Mouse (Mus musculus): ENCODE results near the gene Neo1. TPM values are rescaled to one million over a fixed set of nuclear protein-coding genes. Genes with fewer than 3 reads are reported as not detected.

Gene Neo1
- total and polyA plus RNA-seq, 3 experiments: 0.85 to 2.1 (median 1.4) TPM

- no peak overlapping the region for H3K27ac ChIP-seq (ENCODE audit: insufficient read depth, low read depth)
- no peaks in the 10 kb centered on the region for H3K27me3 ChIP-seq (replicated peaks)
- no peak overlapping the region for H3K4me3 ChIP-seq (replicated peaks in 1 of 3; ENCODE audit: low read depth in 2 of 3, low read length in 2 of 3, poor library complexity in 1 of 3)
- H3K4me2 ChIP-seq (ENCODE audit: insufficient read depth, low read depth, poor library complexity, severe bottlenecking): no peak overlapping the region
- H3K79me2 ChIP-seq (replicated peaks; ENCODE audit: control insufficient read depth, extremely low read depth, insufficient read depth, poor library complexity, severe bottlenecking): no peaks in the 10 kb centered on the region
- H3K9me3 ChIP-seq (replicated peaks; ENCODE audit: low read length): no peaks in the 10 kb centered on the region
- no peaks in the 10 kb centered on the region for H3K4me1 ChIP-seq (ENCODE audit: control insufficient read depth in 1 of 2, insufficient read depth in 2 of 2)
- H3K36me3 ChIP-seq (replicated peaks in 1 of 2; ENCODE audit: control insufficient read depth in 1 of 2, insufficient read depth in 1 of 2, low read length in 1 of 2): no peaks in the 10 kb centered on the region
- no peak overlapping the region for H3K9ac ChIP-seq (ENCODE audit: insufficient read depth, low read depth)
- in situ Hi-C loops (cut with MboI; ENCODE audit: low pct_ligation_motif_present, low pct_unique_long_range_greater_than_20kb, low sequenced_read_pairs): no loop called here
- TF ChIP-seq ZC3H11A (IDR thresholded peaks at IDR 0.05; ENCODE audit: low read depth, low read length) (no peak), CTCF (conservative IDR thresholded peaks at IDR 0.05 in 1 of 2, IDR thresholded peaks at IDR 0.05 in 1 of 2; ENCODE audit: low read depth in 2 of 2, low read length in 2 of 2) (no peak), MYC (IDR thresholded peaks at IDR 0.05; ENCODE audit: low read depth, low read length) (no peak), MAFK (IDR thresholded peaks at IDR 0.05; ENCODE audit: insufficient replicate concordance, low read length) (no peak), MAX (IDR thresholded peaks at IDR 0.05; ENCODE audit: low read length) (no peak), ZMIZ1 (IDR thresholded peaks at IDR 0.05; ENCODE audit: low read depth, low read length) (no peak), CHD1 (IDR thresholded peaks at IDR 0.05; ENCODE audit: low read depth, low read length) (no peak), PAX5 (IDR thresholded peaks at IDR 0.05; ENCODE audit: low read length) (no peak), TCF12 (IDR thresholded peaks at IDR 0.05; ENCODE audit: low read depth, low read length) (no peak), HCFC1 (IDR thresholded peaks at IDR 0.05; ENCODE audit: low read depth, low read length) (no peak), RCOR1 (conservative IDR thresholded peaks at IDR 0.05; ENCODE audit: low read depth, low read length) (no peak), KAT2A (IDR thresholded peaks at IDR 0.05; ENCODE audit: insufficient replicate concordance, low read length) (no peak)
- dilution Hi-C loops (cut with MboI; ENCODE audit: extremely low pct_ligation_motif_present, extremely low pct_unique_long_range_greater_than_20kb, low sequenced_read_pairs): no loop called here
- no peak for DNase-seq (ENCODE audit: extremely low read depth)
Measured at GRCm38 (mm10) chr9:58989255-58989928, 46.8 kb downstream of the Neo1 start.

GRCm38 (mm10) chr9:58979034-58979433 is 57.2 kb downstream of the Neo1 start:
- Histone ChIP-seq H3K4me2 (ENCODE audit: insufficient read depth, low read depth, poor library complexity, severe bottlenecking) (no peak overlapping the region), H3K27ac (ENCODE audit: insufficient read depth, low read depth) (no peak overlapping the region), H3K9ac (ENCODE audit: insufficient read depth, low read depth) (no peak overlapping the region), H3K9me3 (replicated peaks; ENCODE audit: low read length) (no peaks in the 10 kb centered on the region), H3K36me3 (replicated peaks in 1 of 2; ENCODE audit: control insufficient read depth in 1 of 2, insufficient read depth in 1 of 2, low read length in 1 of 2) (no peaks in the 10 kb centered on the region), H3K27me3 (replicated peaks) (no peaks in the 10 kb centered on the region), H3K79me2 (replicated peaks; ENCODE audit: control insufficient read depth, extremely low read depth, insufficient read depth, poor library complexity, severe bottlenecking) (no peaks in the 10 kb centered on the region), H3K4me3 (replicated peaks in 1 of 3; ENCODE audit: low read depth in 2 of 3, low read length in 2 of 3, poor library complexity in 1 of 3) (no peak overlapping the region), H3K4me1 (ENCODE audit: control insufficient read depth in 1 of 2, insufficient read depth in 2 of 2) (0 out of 4 replicates have a peak, but pooled peaks cover 0 to 5% of the 10 kb centered on the region in 2 experiments)
- in situ Hi-C loops (cut with MboI; ENCODE audit: low pct_ligation_motif_present, low pct_unique_long_range_greater_than_20kb, low sequenced_read_pairs): no loop called here
- DNase-seq (ENCODE audit: extremely low read depth): peak; percentile 72
- dilution Hi-C loops (cut with MboI; ENCODE audit: extremely low pct_ligation_motif_present, extremely low pct_unique_long_range_greater_than_20kb, low sequenced_read_pairs): no loop called here
- TF ChIP-seq EP300 (IDR thresholded peaks at IDR 0.05; ENCODE audit: low read length) (peak; percentile 33; the same call in 1 of the 2 replicates), JUND (conservative IDR thresholded peaks at IDR 0.05; ENCODE audit: low read depth, low read length) (peak; percentile 34; the same call in 1 of the 2 replicates), POLR2AphosphoS2 (IDR thresholded peaks at IDR 0.05; ENCODE audit: low read depth, low read length) (no peak), JUN (IDR thresholded peaks at IDR 0.05; ENCODE audit: insufficient read depth, low read depth, low read length) (no peak), TCF12 (IDR thresholded peaks at IDR 0.05; ENCODE audit: low read depth, low read length) (no peak), MAX (IDR thresholded peaks at IDR 0.05; ENCODE audit: low read length) (peak; percentile 49; the same call in 1 of the 2 replicates), ZNF384 (IDR thresholded peaks at IDR 0.05; ENCODE audit: low read depth, low read length) (0 out of 2 replicates have a peak, but pooled peaks have one; percentile 14), PAX5 (IDR thresholded peaks at IDR 0.05; ENCODE audit: low read length) (no peak), ELF1 (IDR thresholded peaks at IDR 0.05; ENCODE audit: low read depth, low read length) (no peak), ZMIZ1 (IDR thresholded peaks at IDR 0.05; ENCODE audit: low read depth, low read length) (no peak), USF1 (IDR thresholded peaks at IDR 0.05; ENCODE audit: low read depth, low read length) (no peak), MAFK (IDR thresholded peaks at IDR 0.05; ENCODE audit: insufficient replicate concordance, low read length) (no peak), ETS1 (conservative IDR thresholded peaks at IDR 0.05; ENCODE audit: low read depth, low read length) (peak; percentile 41), CTCF (conservative IDR thresholded peaks at IDR 0.05 in 1 of 2, IDR thresholded peaks at IDR 0.05 in 1 of 2; ENCODE audit: low read depth in 2 of 2, low read length in 2 of 2) (no peak), BHLHE40 (IDR thresholded peaks at IDR 0.05; ENCODE audit: low read depth, low read length) (peak; percentile 77), SMC3 (IDR thresholded peaks at IDR 0.05; ENCODE audit: low read depth, low read length) (no peak), KAT2A (IDR thresholded peaks at IDR 0.05; ENCODE audit: insufficient replicate concordance, low read length) (no peak), USF2 (conservative IDR thresholded peaks at IDR 0.05; ENCODE audit: low read depth, low read length) (no peak), HCFC1 (IDR thresholded peaks at IDR 0.05; ENCODE audit: low read depth, low read length) (no peak), SIN3A (IDR thresholded peaks at IDR 0.05; ENCODE audit: low read length) (no peak), CHD2 (IDR thresholded peaks at IDR 0.05; ENCODE audit: low read length) (no peak), ZKSCAN1 (IDR thresholded peaks at IDR 0.05; ENCODE audit: borderline replicate concordance, low read depth, low read length) (no peak), NRF1 (IDR thresholded peaks at IDR 0.05; ENCODE audit: low read depth, low read length) (no peak), MEF2A (IDR thresholded peaks at IDR 0.05; ENCODE audit: borderline replicate concordance, low read depth, low read length) (no peak)
